Mouse (Mus musculus) CH12.LX (cell line): ENCODE data around the gene Srd5a3. TPM values are rescaled to one million over a fixed set of nuclear protein-coding genes. Genes with fewer than 3 reads are reported as not detected.

Experiments used
- DNase-seq: peaks from one replicate; pipeline ENCODE4 v3.0.0-alpha.2; 2013; ENCODE audit errors: extremely low read depth
- H3K27ac ChIP-seq: 2 replicates; pipeline ENCODE4 v1.5.1; 2012; ENCODE audit warnings: low read depth, mild to moderate bottlenecking, control low read depth, moderate library complexity; ENCODE audit not compliant: insufficient read depth
- H3K27me3 ChIP-seq: replicated peaks from 2 replicates; pipeline ENCODE3; 2012; ENCODE audit warnings: inconsistent platforms
- H3K36me3 ChIP-seq, 2 experiments: replicated peaks in 1 of 2; 2 replicates each; pipeline versions ENCODE3 to v1.6.1; 2012; ENCODE audit warnings: inconsistent platforms in 1 of 2, low read length in 1 of 2, mild to moderate bottlenecking in 1 of 2, mixed read lengths in 1 of 2, moderate library complexity in 1 of 2; ENCODE audit not compliant: control insufficient read depth in 1 of 2, insufficient read depth in 1 of 2
- H3K4me1 ChIP-seq, 2 experiments: 2 replicates each; pipeline ENCODE4 v1.6.1; 2012; ENCODE audit warnings: inconsistent platforms in 1 of 2, moderate library complexity in 1 of 2; ENCODE audit not compliant: insufficient read depth in 2 of 2, control insufficient read depth in 1 of 2
- H3K4me2 ChIP-seq: 2 replicates; pipeline ENCODE4 v1.6.1; 2012; ENCODE audit warnings: low read depth, mild to moderate bottlenecking, control low read depth; ENCODE audit not compliant: poor library complexity, insufficient read depth, severe bottlenecking
- H3K4me3 ChIP-seq, 3 experiments: fragments of 150-350 bp in 1 of 3; sonication (generic) in 1 of 3; replicated peaks in 1 of 3; 2 replicates each; pipeline versions ENCODE3 to v1.5.1; 2011 to 2012; ENCODE audit warnings: low read depth in 2 of 3, low read length in 2 of 3, mild to moderate bottlenecking in 2 of 3, moderate library complexity in 2 of 3, control low read depth in 1 of 3, improper control_type of control experiment in 1 of 3, inconsistent platforms in 1 of 3, mixed read lengths in 1 of 3; ENCODE audit not compliant: poor library complexity in 1 of 3
- H3K79me2 ChIP-seq: replicated peaks from 2 replicates; pipeline ENCODE4 v1.6.1; 2012; ENCODE audit warnings: mild to moderate bottlenecking, moderate library complexity; ENCODE audit not compliant: control insufficient read depth, poor library complexity, insufficient read depth, severe bottlenecking; ENCODE audit errors: extremely low read depth
- H3K9ac ChIP-seq: 2 replicates; pipeline ENCODE4 v1.6.1; 2012; ENCODE audit warnings: low read depth, mild to moderate bottlenecking, control low read depth, moderate library complexity; ENCODE audit not compliant: insufficient read depth
- H3K9me3 ChIP-seq: replicated peaks from 2 replicates; pipeline ENCODE3; 2012; ENCODE audit warnings: low read length, inconsistent platforms, mixed read lengths
- CHD2 ChIP-seq: IDR thresholded peaks from 2 replicates; pipeline ENCODE4 v1.6.1; 2011; ENCODE audit warnings: low read length, improper control_type of control experiment
- E2F4 ChIP-seq: IDR thresholded peaks from 2 replicates; pipeline ENCODE4 v1.6.1; 2011; ENCODE audit warnings: low read depth, low read length, improper control_type of control experiment; ENCODE audit not compliant: insufficient replicate concordance
- ETS1 ChIP-seq: conservative IDR thresholded peaks from 2 replicates; pipeline ENCODE4 v1.6.1; 2012; ENCODE audit warnings: low read depth, mild to moderate bottlenecking, inconsistent platforms, low read length, improper control_type of control experiment, moderate library complexity
- HCFC1 ChIP-seq: IDR thresholded peaks from 2 replicates; pipeline ENCODE4 v1.6.1; 2012; ENCODE audit warnings: low read depth, mild to moderate bottlenecking, inconsistent platforms, low read length, improper control_type of control experiment
- JUN ChIP-seq: IDR thresholded peaks from 2 replicates; pipeline ENCODE4 v1.6.1; 2011; ENCODE audit warnings: low read depth, mild to moderate bottlenecking, low read length, improper control_type of control experiment, moderate library complexity; ENCODE audit not compliant: insufficient read depth
- JUND ChIP-seq: conservative IDR thresholded peaks from 2 replicates; pipeline ENCODE4 v1.6.1; 2011; ENCODE audit warnings: low read depth, low read length, improper control_type of control experiment
- KAT2A ChIP-seq: IDR thresholded peaks from 2 replicates; pipeline ENCODE4 v1.6.1; 2012; ENCODE audit warnings: low read length, improper control_type of control experiment, inconsistent platforms; ENCODE audit not compliant: insufficient replicate concordance
- MAFK ChIP-seq: IDR thresholded peaks from 2 replicates; pipeline ENCODE4 v1.6.1; 2011; ENCODE audit warnings: low read length, improper control_type of control experiment; ENCODE audit not compliant: insufficient replicate concordance
- MAX ChIP-seq: IDR thresholded peaks from 2 replicates; pipeline ENCODE4 v1.6.1; 2011; ENCODE audit warnings: low read length, improper control_type of control experiment
- MEF2A ChIP-seq: IDR thresholded peaks from 2 replicates; pipeline ENCODE4 v1.6.1; 2014; ENCODE audit warnings: low read depth, mild to moderate bottlenecking, inconsistent platforms, low read length, improper control_type of control experiment, borderline replicate concordance
- MXI1 ChIP-seq: IDR thresholded peaks from 2 replicates; pipeline ENCODE4 v1.6.1; 2011; ENCODE audit warnings: mild to moderate bottlenecking, low read depth, low read length, improper control_type of control experiment
- MYC ChIP-seq: IDR thresholded peaks from 2 replicates; pipeline ENCODE4 v1.6.1; 2011; ENCODE audit warnings: low read depth, mild to moderate bottlenecking, improper control_type of control experiment, low read length
- POLR2A ChIP-seq: IDR thresholded peaks from 2 replicates; pipeline ENCODE4 v1.6.1; 2011; ENCODE audit warnings: low read depth, mild to moderate bottlenecking, improper control_type of control experiment, low read length
- POLR2AphosphoS2 ChIP-seq: IDR thresholded peaks from 2 replicates; pipeline ENCODE4 v1.6.1; 2011; ENCODE audit warnings: low read depth, low read length, improper control_type of control experiment
- RCOR1 ChIP-seq: conservative IDR thresholded peaks from 2 replicates; pipeline ENCODE4 v1.6.1; 2012; ENCODE audit warnings: low read depth, mild to moderate bottlenecking, inconsistent platforms, low read length, improper control_type of control experiment
- SIN3A ChIP-seq: IDR thresholded peaks from 2 replicates; pipeline ENCODE4 v1.6.1; 2012; ENCODE audit warnings: low read length, improper control_type of control experiment, inconsistent platforms
- SMC3 ChIP-seq: IDR thresholded peaks from 2 replicates; pipeline ENCODE4 v1.6.1; 2011; ENCODE audit warnings: low read depth, low read length, improper control_type of control experiment
- TBP ChIP-seq: conservative IDR thresholded peaks from 2 replicates; pipeline ENCODE4 v1.6.1; 2011; ENCODE audit warnings: low read depth, low read length, improper control_type of control experiment
- TCF12 ChIP-seq: IDR thresholded peaks from 2 replicates; pipeline ENCODE4 v1.6.1; 2014; ENCODE audit warnings: low read depth, mild to moderate bottlenecking, inconsistent platforms, low read length, improper control_type of control experiment
- USF1 ChIP-seq: IDR thresholded peaks from 2 replicates; pipeline ENCODE4 v1.6.1; 2014; ENCODE audit warnings: low read depth, mild to moderate bottlenecking, inconsistent platforms, low read length, improper control_type of control experiment
- ZC3H11A ChIP-seq: IDR thresholded peaks from 2 replicates; pipeline ENCODE4 v1.6.1; 2012; ENCODE audit warnings: low read depth, mild to moderate bottlenecking, inconsistent platforms, low read length, improper control_type of control experiment
- ZKSCAN1 ChIP-seq: IDR thresholded peaks from 2 replicates; pipeline ENCODE4 v1.6.1; 2012; ENCODE audit warnings: low read depth, inconsistent platforms, low read length, improper control_type of control experiment, borderline replicate concordance
- ZMIZ1 ChIP-seq: IDR thresholded peaks from 2 replicates; pipeline ENCODE4 v1.6.1; 2012; ENCODE audit warnings: low read depth, mild to moderate bottlenecking, inconsistent platforms, low read length, improper control_type of control experiment
- ZNF384 ChIP-seq: IDR thresholded peaks from 2 replicates; pipeline ENCODE4 v1.6.1; 2012; ENCODE audit warnings: low read depth, low read length, improper control_type of control experiment, inconsistent platforms
- dilution Hi-C: fragments of 300-500 bp; cut with MboI; formaldehyde crosslinking; loops from 2 replicates; pipeline ENCODE4 v1.14.3; 2020; ENCODE audit warnings: low sequenced_read_pairs; ENCODE audit not compliant: extremely low pct_unique_long_range_greater_than_20kb, extremely low pct_ligation_motif_present
- in situ Hi-C: fragments of 300-500 bp; cut with MboI; formaldehyde crosslinking; loops from 3 replicates; pipeline ENCODE4 v1.14.3; 2019; ENCODE audit warnings: low sequenced_read_pairs, low pct_ligation_motif_present, low pct_unique_long_range_greater_than_20kb, mixed read lengths
- polyA plus RNA-seq: library from polyadenylated mRNA; unstranded; fragments of >175 nt; gene quantifications from 2 replicates; pipeline ENCODE4 v1.2.1, GENCODE M21; 2012; ENCODE audit warnings: low read depth; ENCODE audit not compliant: insufficient read length
- total RNA-seq, 2 experiments: library from RNA; depleted of rRNA; stranded (reverse); fragments of 300-350 nt in 1 of 2; fragments of >200 nt in 1 of 2; gene quantifications; 2 replicates each; pipeline ENCODE4 v1.2.3; 2012 to 2014

Gene Srd5a3
- total and polyA plus RNA-seq, 3 experiments: 10.4 to 19.9 (median 18.8) TPM

DNA sequence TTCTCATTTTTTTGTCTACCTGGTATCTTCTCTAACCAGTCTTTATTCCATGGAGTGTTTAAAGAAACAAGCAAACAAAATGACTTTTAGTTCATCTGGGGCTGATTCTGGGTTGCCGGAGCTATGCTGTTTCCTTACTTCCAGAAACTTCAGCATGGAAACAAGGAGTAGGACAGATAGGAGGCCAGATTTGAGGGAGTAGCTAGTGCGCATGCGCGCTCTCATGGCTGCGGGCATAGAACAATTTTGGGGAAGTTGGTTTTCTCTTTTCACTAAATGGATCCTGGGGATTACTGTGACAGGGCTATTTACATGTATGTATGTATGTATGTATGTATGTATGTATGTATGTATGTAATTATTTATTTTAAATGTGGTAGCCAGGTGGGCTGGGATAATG, 39.1 kb downstream of the Srd5a3 start:
- H3K79me2 ChIP-seq: no peaks in the 10 kb centered on the region
- no peak overlapping the region for H3K4me3 ChIP-seq
- H3K36me3 ChIP-seq: no peaks in the 10 kb centered on the region
- peaks cover 8% of the 10 kb centered on the region for H3K27me3 ChIP-seq
- 0 out of 4 replicates have a peak, but pooled peaks cover 0 to 5% of the 10 kb centered on the region in 2 experiments for H3K4me1 ChIP-seq
- no peak overlapping the region for H3K27ac ChIP-seq
- TF ChIP-seq MAFK (no peak), USF1 (no peak), TCF12 (no peak), SMC3 (no peak), HCFC1 (no peak), ZC3H11A (no peak), MYC (no peak), ZKSCAN1 (no peak), ETS1 (no peak), JUND (no peak), CHD2 (no peak), E2F4 (no peak), JUN (no peak), SIN3A (no peak), TBP (no peak), MEF2A (no peak), POLR2A (no peak), MAX (no peak), ZNF384 (no peak), ZMIZ1 (no peak)
- H3K9me3 ChIP-seq: no peaks in the 10 kb centered on the region
- H3K9ac ChIP-seq: no peak overlapping the region
- dilution Hi-C loops: no loop called here
- in situ Hi-C loops: no loop called here
- no peak for DNase-seq
- H3K4me2 ChIP-seq: no peak overlapping the region

DNA sequence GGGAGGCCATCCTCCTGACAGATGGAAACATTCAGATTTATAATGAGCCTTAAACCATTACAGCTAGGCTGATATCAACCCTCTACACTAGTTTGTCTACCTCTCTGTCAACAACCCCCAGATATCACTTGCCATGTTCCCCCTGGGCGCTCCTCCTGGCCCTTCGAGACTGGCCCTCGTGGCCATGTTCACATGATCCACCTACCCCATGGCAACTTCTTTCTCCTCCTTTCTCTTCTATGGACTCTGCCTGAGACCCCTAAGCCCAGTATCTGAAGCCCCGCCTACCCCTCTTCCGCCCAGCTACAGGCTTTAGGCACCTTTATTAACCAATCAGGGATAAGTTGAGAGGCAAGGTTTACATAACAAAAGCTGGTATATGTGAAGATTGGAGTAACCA, 39.7 kb downstream of the Srd5a3 start:
- in situ Hi-C loops (no loop called here), dilution Hi-C loops (no loop called here)
- Histone ChIP-seq H3K27me3 (peaks cover 8% of the 10 kb centered on the region), H3K36me3 (no peaks in the 10 kb centered on the region), H3K79me2 (peaks cover 6% of the 10 kb centered on the region), H3K4me2 (no peak overlapping the region), H3K27ac (no peak overlapping the region)
- no peak for DNase-seq
- TF ChIP-seq MXI1 (no peak), TBP (no peak), ZNF384 (no peak), POLR2AphosphoS2 (no peak), RCOR1 (no peak), KAT2A (no peak)
- TF ChIP-seq, all 38 proteins: peak for 0
- Histone ChIP-seq H3K9ac (no peak overlapping the region), H3K4me3 (no peak overlapping the region), H3K9me3 (no peaks in the 10 kb centered on the region), H3K4me1 (0 out of 4 replicates have a peak, but pooled peaks cover 0 to 5% of the 10 kb centered on the region in 2 experiments)
